Mouse (Mus musculus): Measurements from ENCODE around the gene Pcgf3. TPM values are rescaled to one million over a fixed set of nuclear protein-coding genes. Genes with fewer than 3 reads are reported as not detected.

The Pcgf3 gene
- polyA plus RNA-seq (2016; fragmentation: Nextera tagmentation; extraction: Ambion mirVana) = 12.6 and 14.8 TPM in 2 replicates

GRCm38 (mm10) chr5:108461082-108462065, at the start of gene Pcgf3:
Pcgf3 (plus strand) TSS chr5:108461232.
- ATAC-seq = peak; percentile 96
- H3K36me3 ChIP-seq = no peaks in the 10 kb centered on the region; the same call in 1 of the 2 replicates
- under 1% methylated on average over 53 of the region's 62 CpGs for WGBS (ENCODE audit: insufficient replicate concordance)
- H3K9me3 ChIP-seq (replicated peaks) = no peaks in the 10 kb centered on the region
- peak within 1 kb of the TSS; percentile 88 for H3K4me2 ChIP-seq
- H3K9ac ChIP-seq = peak within 1 kb of the TSS; percentile 98
- peaks cover 60% of the 10 kb centered on the region for H3K4me1 ChIP-seq
- peaks cover 23% of the 10 kb centered on the region for H3K27me3 ChIP-seq (replicated peaks)
- peak within 1 kb of the TSS; percentile 88 for H3K27ac ChIP-seq
- H3K4me3 ChIP-seq = peak within 1 kb of the TSS; percentile 98

DNA sequence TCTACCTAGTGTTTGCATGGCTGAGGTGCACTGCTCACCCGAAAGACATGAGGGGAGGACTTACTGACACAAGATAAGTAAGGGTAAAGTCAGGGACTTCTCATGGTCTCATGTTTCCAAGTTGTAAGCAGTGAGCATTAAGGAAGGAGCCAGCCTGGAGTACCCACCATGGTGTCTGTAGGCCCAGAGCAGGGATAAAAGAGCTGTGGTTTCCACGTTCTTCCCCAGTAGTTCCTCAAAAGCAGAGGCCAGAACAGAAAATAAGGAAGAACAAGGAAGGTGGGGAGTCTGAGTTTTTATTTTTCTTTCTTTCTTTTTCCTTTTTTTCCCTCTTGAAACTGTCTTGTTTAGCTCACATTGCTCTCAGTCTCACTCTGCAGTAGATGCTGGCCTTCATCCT, 46.3 kb upstream of the Pcgf3 start:
- H3K27ac ChIP-seq = no peak overlapping the region
- H3K4me2 ChIP-seq = no peak overlapping the region
- 33% methylated on average over 2 of the region's 2 CpGs for WGBS (ENCODE audit: insufficient replicate concordance)
- H3K27me3 ChIP-seq (replicated peaks) = no peaks in the 10 kb centered on the region; the same call in 1 of the 2 replicates
- H3K4me1 ChIP-seq = 0 out of 2 replicates have a peak, but pooled peaks cover 3% of the 10 kb centered on the region
- H3K9ac ChIP-seq = no peak overlapping the region
- no peak overlapping the region for H3K4me3 ChIP-seq
- H3K9me3 ChIP-seq (replicated peaks) = no peaks in the 10 kb centered on the region
- no peak for ATAC-seq
- H3K36me3 ChIP-seq = no peaks in the 10 kb centered on the region

GRCm38 (mm10) chr5:108422741-108423140, 38.3 kb upstream of the Pcgf3 start:
- Histone ChIP-seq H3K4me2 (peak overlapping the region; percentile 30), H3K9me3 (replicated peaks) (no peaks in the 10 kb centered on the region), H3K4me1 (peaks cover 33% of the 10 kb centered on the region), H3K27me3 (replicated peaks) (no peaks in the 10 kb centered on the region), H3K9ac (no peak overlapping the region), H3K4me3 (no peak overlapping the region), H3K36me3 (no peaks in the 10 kb centered on the region), H3K27ac (no peak overlapping the region)
- ATAC-seq = no peak
- 72% methylated on average over 3 of the region's 3 CpGs for WGBS (ENCODE audit: insufficient replicate concordance)

DNA sequence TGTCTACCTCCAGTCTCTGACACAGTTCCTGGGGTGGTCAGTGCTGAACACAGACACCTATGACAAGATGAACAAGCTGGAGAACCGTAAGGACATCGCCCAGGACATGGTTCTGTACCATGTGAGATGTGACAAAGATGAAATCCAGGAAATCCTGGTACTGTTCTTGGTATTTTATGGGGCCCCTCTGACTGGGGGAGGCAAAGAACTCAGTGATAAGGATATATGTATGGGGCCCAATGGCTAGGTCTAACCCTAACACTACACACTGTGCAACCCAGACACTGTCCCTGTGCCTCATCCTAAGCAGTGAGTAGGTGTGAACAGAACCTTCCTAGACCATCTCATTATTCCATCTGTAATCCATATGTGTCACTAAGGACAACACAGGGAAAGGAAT, 37.6 kb upstream of the Pcgf3 start:
- Histone ChIP-seq H3K4me1 (peaks cover 36% of the 10 kb centered on the region), H3K9me3 (replicated peaks) (no peaks in the 10 kb centered on the region), H3K27me3 (replicated peaks) (no peaks in the 10 kb centered on the region), H3K36me3 (0 out of 2 replicates have a peak, but pooled peaks cover 4% of the 10 kb centered on the region), H3K27ac (no peak overlapping the region), H3K4me2 (peak overlapping the region; percentile 30), H3K4me3 (no peak overlapping the region), H3K9ac (peak overlapping the region; percentile 28)
- ATAC-seq = peak; percentile 88
- WGBS (ENCODE audit: insufficient replicate concordance) = 59% methylated on average over 2 of the region's 2 CpGs

GRCm38 (mm10) chr5:108427186-108427585, 33.8 kb upstream of the Pcgf3 start:
- peaks cover 35% of the 10 kb centered on the region for H3K36me3 ChIP-seq
- no peak overlapping the region for H3K4me2 ChIP-seq
- no peak overlapping the region for H3K9ac ChIP-seq
- no peaks in the 10 kb centered on the region for H3K9me3 ChIP-seq (replicated peaks)
- no peak overlapping the region for H3K27ac ChIP-seq
- no peaks in the 10 kb centered on the region for H3K27me3 ChIP-seq (replicated peaks)
- peak; percentile 33; the same call in 1 of the 2 replicates for ATAC-seq
- H3K4me1 ChIP-seq = peaks cover 45% of the 10 kb centered on the region
- H3K4me3 ChIP-seq = no peak overlapping the region
- 6% methylated on average over 1 of the region's 1 CpGs for WGBS (ENCODE audit: insufficient replicate concordance)

DNA sequence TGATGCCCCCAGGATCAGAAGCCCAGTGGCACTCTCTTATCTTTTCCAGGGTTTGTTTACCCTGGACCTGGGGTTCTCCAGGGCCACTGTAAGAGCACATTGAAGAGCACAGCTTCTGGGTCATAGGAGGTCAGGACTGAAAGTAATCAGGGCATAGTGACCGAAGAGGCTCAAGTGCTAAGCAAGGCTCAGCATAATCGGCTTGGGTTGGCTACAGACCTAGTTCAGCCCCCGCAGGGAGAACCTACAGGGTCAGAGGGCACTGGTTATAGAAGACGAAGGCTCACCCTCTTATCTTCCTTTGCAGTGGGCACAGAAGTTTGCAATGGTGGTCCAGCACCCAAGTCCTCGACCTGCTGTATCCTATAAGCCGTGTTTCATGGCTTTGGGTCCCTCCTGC, 29.8 kb upstream of the Pcgf3 start:
- 76% methylated on average over 6 of the region's 6 CpGs for WGBS (ENCODE audit: insufficient replicate concordance)
- no peak for ATAC-seq
- no peak overlapping the region for H3K9ac ChIP-seq
- no peak overlapping the region for H3K27ac ChIP-seq
- H3K27me3 ChIP-seq (replicated peaks) = peaks cover 8% of the 10 kb centered on the region
- no peak overlapping the region for H3K4me2 ChIP-seq
- peaks cover 44% of the 10 kb centered on the region for H3K36me3 ChIP-seq
- no peak overlapping the region for H3K4me3 ChIP-seq
- peaks cover 44% of the 10 kb centered on the region for H3K4me1 ChIP-seq
- no peaks in the 10 kb centered on the region for H3K9me3 ChIP-seq (replicated peaks)

DNA sequence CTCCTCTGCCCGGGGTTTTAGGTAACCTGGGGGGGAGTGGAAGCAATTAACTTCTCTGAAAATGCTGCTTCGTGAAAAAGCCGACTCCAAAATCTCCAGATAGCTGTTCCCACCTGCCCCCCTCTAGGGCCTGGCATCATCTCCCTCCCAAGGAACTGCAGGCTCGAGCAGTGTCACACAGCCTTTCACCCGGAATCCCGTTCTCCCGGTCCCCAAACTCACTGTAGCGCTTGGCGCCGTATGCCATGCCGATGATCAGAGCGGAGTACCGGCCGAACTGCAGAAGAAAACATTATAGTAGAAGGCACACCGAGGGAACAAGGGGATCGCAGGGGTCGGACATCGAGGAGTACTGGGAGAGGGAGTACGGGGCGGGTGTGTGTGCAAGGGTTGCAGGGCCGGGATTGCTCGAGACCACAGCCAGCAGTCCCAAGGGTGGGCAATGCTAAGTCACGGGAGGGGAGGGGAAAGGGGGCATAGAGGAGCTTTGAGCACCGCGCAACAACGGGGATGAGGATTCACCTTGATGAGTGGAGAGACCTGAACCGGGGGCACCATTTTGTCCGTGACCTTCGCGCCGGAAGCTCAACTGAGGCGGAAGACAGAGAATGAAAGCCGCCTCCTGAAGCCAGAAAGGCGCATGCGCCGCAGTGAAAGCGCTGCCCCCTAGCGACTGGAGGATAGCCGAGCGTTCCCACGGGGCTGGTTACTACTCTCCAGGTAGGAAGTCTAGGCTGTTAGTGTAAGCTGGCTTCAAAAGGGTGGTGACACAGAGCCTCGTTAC, 27.0 kb upstream of the Pcgf3 start, which contains the start of gene Atp5k:
Gene Atp5k, minus strand, starts transcription at position 645 of the 784 bp plus-strand sequence.
- Histone ChIP-seq H3K27ac (peak within 1 kb of the TSS; percentile 64; the same call in 1 of the 2 replicates), H3K9me3 (replicated peaks) (no peaks in the 10 kb centered on the region), H3K4me2 (peak within 1 kb of the TSS; percentile 87), H3K27me3 (replicated peaks) (peaks cover 32% of the 10 kb centered on the region), H3K4me1 (peaks cover 36% of the 10 kb centered on the region), H3K36me3 (peaks cover 39% of the 10 kb centered on the region), H3K9ac (peak within 1 kb of the TSS; percentile 89), H3K4me3 (peak within 1 kb of the TSS; percentile 87)
- peak; percentile 85 for ATAC-seq
- WGBS (ENCODE audit: insufficient replicate concordance) = under 1% methylated on average over 42 of the region's 42 CpGs

DNA sequence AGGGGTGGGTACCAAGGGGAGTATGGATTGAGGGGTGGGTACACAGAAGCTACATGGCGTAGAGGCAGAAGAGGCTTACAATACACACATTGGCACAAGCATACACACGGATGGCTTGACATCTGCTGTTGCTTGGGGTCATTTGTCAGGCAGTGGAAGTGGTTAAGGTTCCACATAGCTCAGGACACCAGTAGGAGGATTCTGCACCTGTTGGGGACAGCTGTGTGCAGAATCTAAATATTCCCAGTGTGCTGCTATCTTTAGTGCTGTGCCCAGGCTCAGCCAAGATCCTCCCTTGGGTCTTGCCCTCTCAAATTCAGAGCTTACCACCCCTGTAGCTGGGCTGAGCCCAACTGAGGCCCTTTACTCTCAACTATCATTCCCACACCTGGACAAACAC, 24.9 kb upstream of the Pcgf3 start:
- Histone ChIP-seq H3K4me1 (peaks cover 32% of the 10 kb centered on the region), H3K4me2 (no peak overlapping the region), H3K27ac (no peak overlapping the region), H3K9me3 (replicated peaks) (no peaks in the 10 kb centered on the region), H3K9ac (no peak overlapping the region), H3K27me3 (replicated peaks) (peaks cover 35% of the 10 kb centered on the region), H3K4me3 (no peak overlapping the region), H3K36me3 (peaks cover 19% of the 10 kb centered on the region)
- WGBS (ENCODE audit: insufficient replicate concordance) = 71% methylated on average over 2 of the region's 2 CpGs
- no peak for ATAC-seq

DNA sequence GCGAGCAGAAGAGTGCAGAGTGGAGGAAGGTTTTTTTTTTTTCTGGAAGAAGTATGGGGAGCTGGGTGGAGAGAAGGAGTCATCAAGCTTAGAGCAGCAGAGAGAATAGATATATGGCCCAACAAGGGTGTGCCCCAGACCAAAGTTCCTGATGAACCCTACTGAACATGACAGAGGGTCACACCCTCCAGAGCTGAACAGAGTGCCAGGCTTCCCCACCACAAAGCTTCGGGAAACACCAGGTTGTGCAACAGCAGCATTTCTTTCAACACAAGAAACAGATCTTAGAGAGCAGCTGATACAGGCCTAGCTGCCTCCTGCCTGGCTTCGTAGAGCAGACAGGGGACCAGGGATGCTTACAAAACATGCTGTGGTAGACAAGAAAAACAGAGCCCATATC, 14.1 kb upstream of the Pcgf3 start:
- peaks cover 30% of the 10 kb centered on the region for H3K27me3 ChIP-seq (replicated peaks)
- no peak overlapping the region for H3K4me2 ChIP-seq
- no peak overlapping the region for H3K27ac ChIP-seq
- H3K4me3 ChIP-seq = no peak overlapping the region
- no peaks in the 10 kb centered on the region for H3K9me3 ChIP-seq (replicated peaks)
- H3K9ac ChIP-seq = no peak overlapping the region
- no peak for ATAC-seq
- no peaks in the 10 kb centered on the region for H3K36me3 ChIP-seq
- peaks cover 33% of the 10 kb centered on the region for H3K4me1 ChIP-seq
- 45% methylated on average over 3 of the region's 3 CpGs for WGBS (ENCODE audit: insufficient replicate concordance)

DNA sequence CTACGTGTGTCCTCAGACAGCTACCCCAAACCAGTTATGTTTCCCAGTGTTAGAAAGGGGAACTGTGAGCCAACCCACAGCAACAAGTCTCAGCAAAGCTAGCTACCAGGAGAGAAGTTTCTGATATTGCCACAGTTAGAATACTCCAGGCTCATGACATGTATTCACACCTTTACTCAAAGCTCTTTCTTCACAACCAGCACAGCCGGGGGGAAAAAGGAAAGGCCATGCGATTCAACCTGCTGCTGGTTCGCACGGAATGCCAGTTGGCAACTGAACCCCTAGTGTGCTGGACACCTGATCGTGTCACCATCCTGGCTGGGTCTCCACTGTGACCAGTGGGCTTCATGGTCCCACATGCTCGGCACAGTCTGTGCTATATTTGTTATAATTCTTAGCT, 13.2 kb upstream of the Pcgf3 start:
- no peak overlapping the region for H3K27ac ChIP-seq
- H3K9me3 ChIP-seq (replicated peaks) = no peaks in the 10 kb centered on the region
- H3K4me3 ChIP-seq = peak overlapping the region; percentile 49; the same call in 1 of the 2 replicates
- 70% methylated on average over 7 of the region's 7 CpGs for WGBS (ENCODE audit: insufficient replicate concordance)
- H3K9ac ChIP-seq = 0 out of 2 replicates have a peak overlapping the region, but pooled peaks have one; percentile 53
- H3K36me3 ChIP-seq = no peaks in the 10 kb centered on the region
- peaks cover 30% of the 10 kb centered on the region for H3K27me3 ChIP-seq (replicated peaks)
- ATAC-seq = no peak
- H3K4me2 ChIP-seq = peak overlapping the region; percentile 77
- peaks cover 40% of the 10 kb centered on the region for H3K4me1 ChIP-seq

GRCm38 (mm10) chr5:108448785-108449668, 12.0 kb upstream of the Pcgf3 start, which contains the start of gene Mfsd7a:
Mfsd7a (minus strand) TSS chr5:108448891.
- Histone ChIP-seq H3K9ac (peak within 1 kb of the TSS; percentile 53), H3K27ac (peak within 1 kb of the TSS; percentile 41; the same call in 1 of the 2 replicates), H3K9me3 (replicated peaks) (no peaks in the 10 kb centered on the region), H3K27me3 (replicated peaks) (peaks cover 21% of the 10 kb centered on the region), H3K36me3 (no peaks in the 10 kb centered on the region), H3K4me2 (peak within 1 kb of the TSS; percentile 77), H3K4me3 (peak within 1 kb of the TSS; percentile 49), H3K4me1 (peaks cover 40% of the 10 kb centered on the region)
- ATAC-seq = peak; percentile 82
- 15% methylated on average over 24 of the region's 24 CpGs for WGBS (ENCODE audit: insufficient replicate concordance)
